Mouse (Mus musculus) CH12F3 (cell line): Measurements from ENCODE around the gene Cyp26b1.

ENCODE experiments used
- in situ Hi-C: fragments of 300-500 bp; cut with MboI; formaldehyde crosslinking; loops from 2 replicates; pipeline ENCODE4 v1.14.3; 2020; ENCODE audit warnings: low sequenced_read_pairs

Cyp26b1 gene

GRCm38 (mm10) chr6:84566825-84567224 lies 26.9 kb downstream of the Cyp26b1 start:
- in situ Hi-C loops, result no loop called here

GRCm38 (mm10) chr6:84565245-84565644 lies 28.5 kb downstream of the Cyp26b1 start:
- in situ Hi-C loops, result no loop called here

- in situ Hi-C loops, result no loop called here
Observed at GRCm38 (mm10) chr6:84562948-84563347, 30.8 kb downstream of the Cyp26b1 start.

GRCm38 (mm10) chr6:84561171-84561570 lies 32.5 kb downstream of the Cyp26b1 start:
- in situ Hi-C loops, result no loop called here

GRCm38 (mm10) chr6:84549852-84550437 lies 43.8 kb downstream of the Cyp26b1 start:
- in situ Hi-C loops, result no loop called here

- in situ Hi-C loops, result no loop called here
Observed at GRCm38 (mm10) chr6:84545428-84545827, 48.3 kb downstream of the Cyp26b1 start.

GRCm38 (mm10) chr6:84544359-84544758 lies 49.3 kb downstream of the Cyp26b1 start:
- in situ Hi-C loops, result no loop called here

- in situ Hi-C loops, result no loop called here
Observed at GRCm38 (mm10) chr6:84543516-84543915, 50.2 kb downstream of the Cyp26b1 start.

- in situ Hi-C loops, result no loop called here
Observed at GRCm38 (mm10) chr6:84539924-84540323, 53.8 kb downstream of the Cyp26b1 start.

GRCm38 (mm10) chr6:84538681-84539080 lies 55.0 kb downstream of the Cyp26b1 start:
- in situ Hi-C loops, result no loop called here

- in situ Hi-C loops, result no loop called here
Observed at GRCm38 (mm10) chr6:84537611-84538197, 56.0 kb downstream of the Cyp26b1 start.

- in situ Hi-C loops, result no loop called here
Observed at GRCm38 (mm10) chr6:84534944-84535343, 58.8 kb downstream of the Cyp26b1 start.

GRCm38 (mm10) chr6:84529912-84530311 lies 63.8 kb downstream of the Cyp26b1 start:
- in situ Hi-C loops, result no loop called here

- in situ Hi-C loops, result no loop called here
Observed at GRCm38 (mm10) chr6:84524901-84525601, 68.7 kb downstream of the Cyp26b1 start.
